Mouse (Mus musculus): ENCODE results near the gene Ager. TPM values are rescaled to one million over a fixed set of nuclear protein-coding genes. Genes with fewer than 3 reads are reported as not detected.

The Ager gene
- polyA plus RNA-seq, 1 experiment from 2014 or later: 1.5 TPM

DNA sequence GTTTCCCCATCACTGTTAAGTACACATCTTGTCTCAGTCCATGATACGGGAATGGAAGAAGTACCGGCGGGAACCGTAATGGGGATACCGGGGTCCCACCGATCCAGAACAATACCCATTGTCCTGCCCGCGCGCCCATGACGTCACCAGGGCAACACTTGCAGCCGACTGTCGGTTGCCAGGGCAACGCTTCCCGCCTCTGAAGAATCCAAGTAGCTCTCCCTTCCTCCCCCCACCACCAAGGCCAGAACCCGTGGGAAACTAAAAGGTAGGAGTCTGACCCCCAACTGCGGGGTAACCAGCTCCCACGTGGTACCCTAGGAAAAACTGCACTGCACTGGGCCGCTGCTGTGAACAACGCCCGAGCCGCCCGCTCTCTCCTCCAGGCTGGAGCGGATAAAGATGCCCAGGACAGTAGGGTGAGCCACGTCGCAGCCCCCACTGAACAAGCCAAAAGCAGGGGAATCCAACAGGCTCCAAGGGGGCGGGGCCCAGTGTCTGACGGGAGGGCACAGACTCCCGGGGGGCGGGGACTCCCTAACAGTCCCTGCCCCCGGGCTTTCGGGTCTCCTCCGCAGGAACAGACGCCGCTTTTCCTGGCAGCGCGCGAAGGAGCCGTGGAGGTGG is 10.8 kb upstream of the Ager start:
- H3K9me3 ChIP-seq (ENCODE audit: control insufficient read depth): no peaks in the 10 kb centered on the region
- H3K27ac ChIP-seq (ENCODE audit: low read depth, low read length): peak overlapping the region; percentile 70; the same call in 1 of the 2 replicates
- H3K4me3 ChIP-seq (ENCODE audit: low read depth, low read length): peak overlapping the region; percentile 58
- no peak for TF ChIP-seq CTCF (IDR thresholded peaks at IDR 0.05; ENCODE audit: low read depth)
- H3K36me3 ChIP-seq (ENCODE audit: control insufficient read depth, insufficient read depth): no peaks in the 10 kb centered on the region
- peak; percentile 72 for ATAC-seq
- peaks cover 8% of the 10 kb centered on the region; the same call in 1 of the 2 replicates for H3K4me1 ChIP-seq (replicated peaks; ENCODE audit: control insufficient read depth, insufficient read depth, low read length)
- WGBS: under 1% methylated on average over 37 of the region's 38 CpGs
- H3K27me3 ChIP-seq (replicated peaks; ENCODE audit: control insufficient read depth, insufficient read depth, low read length): no peaks in the 10 kb centered on the region
- H3K9ac ChIP-seq (ENCODE audit: low read depth, low read length): peak overlapping the region; percentile 49
- peak overlapping the region; percentile 99 for H3K4me2 ChIP-seq (replicated peaks; ENCODE audit: low read depth)

GRCm38 (mm10) chr17:34587423-34587811 is 10.2 kb upstream of the Ager start:
- Histone ChIP-seq H3K27ac (ENCODE audit: low read depth, low read length) (peak overlapping the region; percentile 70), H3K4me3 (ENCODE audit: low read depth, low read length) (peak overlapping the region; percentile 58), H3K36me3 (ENCODE audit: control insufficient read depth, insufficient read depth) (no peaks in the 10 kb centered on the region), H3K27me3 (replicated peaks; ENCODE audit: control insufficient read depth, insufficient read depth, low read length) (no peaks in the 10 kb centered on the region), H3K9ac (ENCODE audit: low read depth, low read length) (peak overlapping the region; percentile 80), H3K9me3 (ENCODE audit: control insufficient read depth) (no peaks in the 10 kb centered on the region), H3K4me2 (replicated peaks; ENCODE audit: low read depth) (peak overlapping the region; percentile 99), H3K4me1 (replicated peaks; ENCODE audit: control insufficient read depth, insufficient read depth, low read length) (peaks cover 8% of the 10 kb centered on the region; the same call in 1 of the 2 replicates)
- under 1% methylated on average over 49 of the region's 50 CpGs for WGBS
- no peak for TF ChIP-seq CTCF (IDR thresholded peaks at IDR 0.05; ENCODE audit: low read depth)
- peak; percentile 90 for ATAC-seq

- Histone ChIP-seq H3K4me3 (ENCODE audit: low read depth, low read length) (peak overlapping the region; percentile 58), H3K4me2 (replicated peaks; ENCODE audit: low read depth) (peak overlapping the region; percentile 99), H3K9me3 (ENCODE audit: control insufficient read depth) (no peaks in the 10 kb centered on the region), H3K27me3 (replicated peaks; ENCODE audit: control insufficient read depth, insufficient read depth, low read length) (no peaks in the 10 kb centered on the region), H3K4me1 (replicated peaks; ENCODE audit: control insufficient read depth, insufficient read depth, low read length) (peaks cover 8% of the 10 kb centered on the region; the same call in 1 of the 2 replicates), H3K36me3 (ENCODE audit: control insufficient read depth, insufficient read depth) (no peaks in the 10 kb centered on the region), H3K9ac (ENCODE audit: low read depth, low read length) (peak overlapping the region; percentile 80), H3K27ac (ENCODE audit: low read depth, low read length) (peak overlapping the region; percentile 70)
- no peak for TF ChIP-seq CTCF (IDR thresholded peaks at IDR 0.05; ENCODE audit: low read depth)
- ATAC-seq: no peak
- 2% methylated on average over 19 of the region's 19 CpGs for WGBS
Measured at GRCm38 (mm10) chr17:34587814-34588213, 9.8 kb upstream of the Ager start.

- no peak overlapping the region for H3K9ac ChIP-seq (ENCODE audit: low read depth, low read length)
Measured at GRCm38 (mm10) chr17:34588767-34589166, 8.9 kb upstream of the Ager start.

DNA sequence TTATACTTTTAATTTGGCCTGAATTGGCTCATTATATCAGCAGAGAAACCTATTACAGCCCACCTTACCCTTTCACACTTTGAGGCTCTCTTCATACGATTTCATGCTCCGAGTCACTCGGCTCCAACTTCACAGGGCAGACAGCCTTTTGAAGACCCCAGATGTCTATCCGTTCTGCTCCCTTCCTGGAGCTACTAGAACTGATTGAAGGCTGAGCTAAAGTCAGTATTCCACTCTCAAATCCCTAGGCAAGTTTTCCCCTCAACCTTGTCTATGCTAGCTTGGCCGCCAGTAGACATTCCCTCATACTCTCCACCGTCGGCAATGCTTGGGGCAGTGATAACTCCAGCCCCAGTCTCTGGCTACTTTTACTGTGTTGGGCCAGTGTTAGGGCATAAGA is 8.5 kb upstream of the Ager start:
- Histone ChIP-seq H3K9ac (ENCODE audit: low read depth, low read length) (no peak overlapping the region), H3K4me1 (replicated peaks; ENCODE audit: control insufficient read depth, insufficient read depth, low read length) (peaks cover 8% of the 10 kb centered on the region; the same call in 1 of the 2 replicates), H3K36me3 (ENCODE audit: control insufficient read depth, insufficient read depth) (peaks cover 2% of the 10 kb centered on the region; the same call in 1 of the 2 replicates), H3K4me2 (replicated peaks; ENCODE audit: low read depth) (peak overlapping the region; percentile 99), H3K27me3 (replicated peaks; ENCODE audit: control insufficient read depth, insufficient read depth, low read length) (no peaks in the 10 kb centered on the region), H3K4me3 (ENCODE audit: low read depth, low read length) (no peak overlapping the region), H3K27ac (ENCODE audit: low read depth, low read length) (peak overlapping the region; percentile 66), H3K9me3 (ENCODE audit: control insufficient read depth) (no peaks in the 10 kb centered on the region)
- 63% methylated on average over 7 of the region's 7 CpGs for WGBS
- no peak for TF ChIP-seq CTCF (IDR thresholded peaks at IDR 0.05; ENCODE audit: low read depth)
- ATAC-seq: no peak

More at GRCm38 (mm10) chr17:34588767-34589166, 8.9 kb upstream of the Ager start:
- Histone ChIP-seq H3K27me3 (replicated peaks; ENCODE audit: control insufficient read depth, insufficient read depth, low read length) (no peaks in the 10 kb centered on the region), H3K27ac (ENCODE audit: low read depth, low read length) (no peak overlapping the region), H3K4me2 (replicated peaks; ENCODE audit: low read depth) (peak overlapping the region; percentile 99), H3K9me3 (ENCODE audit: control insufficient read depth) (no peaks in the 10 kb centered on the region), H3K4me1 (replicated peaks; ENCODE audit: control insufficient read depth, insufficient read depth, low read length) (peaks cover 8% of the 10 kb centered on the region; the same call in 1 of the 2 replicates), H3K36me3 (ENCODE audit: control insufficient read depth, insufficient read depth) (no peaks in the 10 kb centered on the region), H3K4me3 (ENCODE audit: low read depth, low read length) (no peak overlapping the region)
- no peak for ATAC-seq
- no peak for TF ChIP-seq CTCF (IDR thresholded peaks at IDR 0.05; ENCODE audit: low read depth)
- 77% methylated on average over 3 of the region's 3 CpGs for WGBS

DNA sequence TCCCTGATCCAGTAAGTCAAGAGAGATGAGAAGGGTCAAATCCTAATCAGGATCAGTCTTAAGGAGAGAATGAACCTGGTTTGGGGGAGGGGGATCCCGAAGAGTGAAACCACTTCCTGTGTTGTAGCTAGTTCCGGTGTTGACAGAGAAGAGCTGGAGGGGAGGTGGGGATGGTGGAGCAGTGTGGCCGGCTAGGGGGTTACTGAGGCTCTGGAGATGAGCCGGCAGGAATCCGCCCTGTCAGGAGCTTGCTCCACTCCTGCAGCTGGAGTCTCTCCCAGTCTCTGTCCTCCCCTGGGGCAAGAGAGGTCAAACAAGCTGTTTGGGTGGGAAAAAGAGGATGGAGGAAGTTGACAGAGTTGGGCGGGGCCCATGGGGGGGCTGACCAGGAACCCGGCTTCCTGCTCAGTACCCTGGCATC is 8.0 kb upstream of the Ager start, which contains the start of gene Gpsm3:
Gene Gpsm3 (plus strand): TSS at position 126 of the 421 bp plus-strand sequence.
- H3K4me3 ChIP-seq (ENCODE audit: low read depth, low read length): peak within 1 kb of the TSS; percentile 11; the same call in 1 of the 2 replicates
- H3K4me1 ChIP-seq (replicated peaks; ENCODE audit: control insufficient read depth, insufficient read depth, low read length): peaks cover 8% of the 10 kb centered on the region; the same call in 1 of the 2 replicates
- ATAC-seq: no peak
- no peak within 1 kb of the TSS for H3K9ac ChIP-seq (ENCODE audit: low read depth, low read length)
- peaks cover 7% of the 10 kb centered on the region; the same call in 1 of the 2 replicates for H3K36me3 ChIP-seq (ENCODE audit: control insufficient read depth, insufficient read depth)
- no peaks in the 10 kb centered on the region for H3K9me3 ChIP-seq (ENCODE audit: control insufficient read depth)
- peak within 1 kb of the TSS; percentile 66 for H3K27ac ChIP-seq (ENCODE audit: low read depth, low read length)
- H3K4me2 ChIP-seq (replicated peaks; ENCODE audit: low read depth): peak within 1 kb of the TSS; percentile 99
- H3K27me3 ChIP-seq (replicated peaks; ENCODE audit: control insufficient read depth, insufficient read depth, low read length): no peaks in the 10 kb centered on the region
- WGBS: 24% methylated on average over 7 of the region's 7 CpGs
- TF ChIP-seq CTCF (IDR thresholded peaks at IDR 0.05; ENCODE audit: low read depth): no peak
